Mouse (Mus musculus) liver, embryonic 14.5 days (tissue): ENCODE data around the gene Pax7.
A peak's percentile ranks its signal among the peaks of the same experiment; 100 is the strongest.

Experiments
- CTCF ChIP-seq: IDR thresholded peaks from 2 replicates; pipeline ENCODE4 v1.5.1; 2016; ENCODE audit warnings: antibody characterized with exemption, low read depth, control low read depth
- EP300 ChIP-seq: IDR thresholded peaks from 2 replicates; pipeline ENCODE4 v1.6.1; 2016; ENCODE audit warnings: antibody characterized with exemption, low read depth

GRCm38 (mm10) chr4:139877269-139877668, 43.9 kb upstream of the Pax7 start:
- TF ChIP-seq CTCF (peak; percentile 78), EP300 (no peak)
